ENCODE assay signal across 34 mouse cellular contexts in the genomic region with DNA sequence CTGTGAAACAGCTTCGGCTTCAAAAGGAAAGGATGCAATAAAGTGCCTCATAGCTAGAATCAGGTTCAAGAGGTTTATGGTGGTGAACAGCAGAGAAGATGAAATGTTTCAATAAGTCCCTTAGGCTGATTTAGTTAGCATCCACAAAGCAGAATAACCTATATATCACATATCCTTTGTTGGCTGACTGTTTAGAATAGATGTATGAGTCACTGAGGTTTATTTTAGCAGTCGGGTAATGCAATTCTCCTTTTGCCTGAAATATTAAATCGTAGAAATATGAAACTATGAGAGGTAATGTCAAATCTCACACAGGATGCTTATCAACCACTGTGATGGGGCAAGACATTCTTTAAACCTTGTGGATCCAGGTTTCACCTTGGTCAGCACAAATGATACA.
"Had no signal": no experiment of that assay in that cellular context is flagged by ENCODE, and none has a peak within 500 bp of the region (broad histone marks: within the 10 kb centered on the region; RNA-seq: fewer than 3 reads in every experiment).

No protein-coding gene starts in this region.

- ATAC-seq: hindbrain, embryonic 16.5 days; hindbrain, postnatal 0 days; inflammation-experienced regulatory T-cells, adult 6 months; intestine, embryonic 15.5 days; intestine, embryonic 16.5 days; intestine, postnatal 0 days had no signal

- H3K4me1 ChIP-seq: heart, embryonic 12.5 days; heart, embryonic 13.5 days; heart, embryonic 15.5 days; hindbrain, embryonic 10.5 days; hindbrain, embryonic 12.5 days; hindbrain, embryonic 13.5 days; hindbrain, embryonic 15.5 days; intestine, embryonic 15.5 days; kidney, embryonic 15.5 days had no signal

- H3K27me3 ChIP-seq: heart, embryonic 12.5 days; heart, embryonic 13.5 days; heart, embryonic 15.5 days; hindbrain, embryonic 12.5 days; hindbrain, embryonic 13.5 days; hindbrain, embryonic 15.5 days; intestine, embryonic 15.5 days; kidney, embryonic 15.5 days had no signal

- H3K27ac ChIP-seq: heart, embryonic 13.5 days; heart, embryonic 15.5 days; hindbrain, embryonic 10.5 days; hindbrain, embryonic 12.5 days; hindbrain, embryonic 13.5 days; hindbrain, embryonic 14.5 days; hindbrain, embryonic 15.5 days; hindbrain, postnatal 0 days; intestine, embryonic 15.5 days; kidney, embryonic 15.5 days; kidney, postnatal 0 days; layer of hippocampus, adult 2 months; left cerebral cortex, adult 2 months had no signal

- H3K4me2 ChIP-seq: heart, embryonic 11.5 days; heart, embryonic 12.5 days; heart, embryonic 13.5 days; heart, embryonic 15.5 days; hindbrain, embryonic 12.5 days; hindbrain, embryonic 13.5 days; hindbrain, embryonic 14.5 days; hindbrain, embryonic 15.5 days; intestine, embryonic 15.5 days; kidney, embryonic 15.5 days had no signal

- H3K9me3 ChIP-seq: heart, embryonic 12.5 days; heart, embryonic 13.5 days; heart, embryonic 15.5 days; hindbrain, embryonic 10.5 days; hindbrain, embryonic 12.5 days; hindbrain, embryonic 13.5 days; hindbrain, embryonic 15.5 days; intestine, embryonic 15.5 days; kidney, embryonic 15.5 days had no signal

- DNase-seq: heart, postnatal 10 days; heart, postnatal 14 days; heart, postnatal 36 days; heart, postnatal 4 days; kidney, adult 11 months; kidney, adult 18-20 months; kidney, adult 2 months; kidney, adult 8-10 months; kidney, postnatal 10 days; kidney, postnatal 14 days; kidney, postnatal 25 days; kidney, postnatal 36 days; kidney, postnatal 4 days; layer of hippocampus, adult 9-11 months; layer of hippocampus, postnatal 36 days had no signal

- H3K4me3 ChIP-seq: heart, embryonic 12.5 days; heart, embryonic 13.5 days; heart, embryonic 15.5 days; hindbrain, embryonic 10.5 days; hindbrain, embryonic 12.5 days; hindbrain, embryonic 13.5 days; hindbrain, embryonic 15.5 days; intestine, embryonic 15.5 days; kidney, embryonic 15.5 days; layer of hippocampus, adult 2 months; left cerebral cortex, adult 2 months had no signal

- H3K9ac ChIP-seq: heart, embryonic 12.5 days; heart, embryonic 13.5 days; heart, embryonic 15.5 days; hindbrain, embryonic 12.5 days; hindbrain, embryonic 13.5 days; hindbrain, embryonic 14.5 days; hindbrain, embryonic 15.5 days; intestine, embryonic 15.5 days; kidney, embryonic 15.5 days had no signal

- H3K36me3 ChIP-seq: heart, embryonic 12.5 days; heart, embryonic 13.5 days; heart, embryonic 15.5 days; hindbrain, embryonic 10.5 days; hindbrain, embryonic 12.5 days; hindbrain, embryonic 13.5 days; hindbrain, embryonic 15.5 days; intestine, embryonic 15.5 days; kidney, embryonic 15.5 days had no signal
